Mouse (Mus musculus) small intestine, adult 2 months (tissue): ENCODE results near the gene Btf3l4. TPM values are rescaled to one million over a fixed set of nuclear protein-coding genes. Genes with fewer than 3 reads are reported as not detected.

Source experiments
- H3K27ac ChIP-seq: fragments of 200-500 bp; 2 replicates; pipeline ENCODE4 v1.5.1; 2012; ENCODE audit warnings: low read depth, low read length, control low read depth, inconsistent platforms; ENCODE audit not compliant: insufficient read depth
- H3K27me3 ChIP-seq: fragments of 200-500 bp; 2 replicates; pipeline ENCODE4 v1.6.1; 2012; ENCODE audit warnings: mild to moderate bottlenecking, moderate library complexity, low read length, inconsistent platforms; ENCODE audit not compliant: control insufficient read depth, insufficient read depth
- H3K36me3 ChIP-seq: fragments of 200-500 bp; 2 replicates; pipeline ENCODE4 v1.6.1; 2012; ENCODE audit warnings: mild to moderate bottlenecking, low read length, control low read depth, inconsistent platforms; ENCODE audit not compliant: control insufficient read depth, insufficient read depth
- H3K4me1 ChIP-seq: fragments of 200-500 bp; 2 replicates; pipeline ENCODE4 v1.6.1; 2012; ENCODE audit warnings: low read length, inconsistent platforms, mixed read lengths; ENCODE audit not compliant: control insufficient read depth, insufficient read depth, insufficient read length
- H3K4me3 ChIP-seq: fragments of 200-500 bp; 2 replicates; pipeline ENCODE4 v1.5.1; 2012; ENCODE audit warnings: low read depth, mild to moderate bottlenecking, control low read depth, inconsistent platforms, low read length, moderate library complexity
- CTCF ChIP-seq: fragments of 200-500 bp; IDR thresholded peaks from 2 replicates; pipeline ENCODE4 v1.5.1; 2012; ENCODE audit warnings: low read depth, mild to moderate bottlenecking, control low read depth, inconsistent platforms, low read length, moderate library complexity, mixed read lengths; ENCODE audit not compliant: insufficient replicate concordance, insufficient read length; ENCODE audit errors: extremely low read depth
- POLR2A ChIP-seq: fragments of 200-500 bp; IDR thresholded peaks from 2 replicates; pipeline ENCODE4 v1.6.1; 2012; ENCODE audit warnings: low read depth, mild to moderate bottlenecking, control low read depth, inconsistent platforms, low read length, moderate library complexity
- WGBS: fragments of 180-500 bp; shearing (Covaris S2); methylation state at CpG from one replicate; pipeline ENCODE4 v1.1.7; 2018; 5-methylcytosine and 5-hydroxymethylcytosine counted together
- polyA plus RNA-seq: library from polyadenylated mRNA; depleted of rRNA; stranded (reverse); fragments of >200 nt; gene quantifications from 2 replicates; pipeline ENCODE4 v1.2.3, GENCODE M21; 2012

Gene Btf3l4
- polyA plus RNA-seq, 1 experiment: 3.2 TPM

DNA sequence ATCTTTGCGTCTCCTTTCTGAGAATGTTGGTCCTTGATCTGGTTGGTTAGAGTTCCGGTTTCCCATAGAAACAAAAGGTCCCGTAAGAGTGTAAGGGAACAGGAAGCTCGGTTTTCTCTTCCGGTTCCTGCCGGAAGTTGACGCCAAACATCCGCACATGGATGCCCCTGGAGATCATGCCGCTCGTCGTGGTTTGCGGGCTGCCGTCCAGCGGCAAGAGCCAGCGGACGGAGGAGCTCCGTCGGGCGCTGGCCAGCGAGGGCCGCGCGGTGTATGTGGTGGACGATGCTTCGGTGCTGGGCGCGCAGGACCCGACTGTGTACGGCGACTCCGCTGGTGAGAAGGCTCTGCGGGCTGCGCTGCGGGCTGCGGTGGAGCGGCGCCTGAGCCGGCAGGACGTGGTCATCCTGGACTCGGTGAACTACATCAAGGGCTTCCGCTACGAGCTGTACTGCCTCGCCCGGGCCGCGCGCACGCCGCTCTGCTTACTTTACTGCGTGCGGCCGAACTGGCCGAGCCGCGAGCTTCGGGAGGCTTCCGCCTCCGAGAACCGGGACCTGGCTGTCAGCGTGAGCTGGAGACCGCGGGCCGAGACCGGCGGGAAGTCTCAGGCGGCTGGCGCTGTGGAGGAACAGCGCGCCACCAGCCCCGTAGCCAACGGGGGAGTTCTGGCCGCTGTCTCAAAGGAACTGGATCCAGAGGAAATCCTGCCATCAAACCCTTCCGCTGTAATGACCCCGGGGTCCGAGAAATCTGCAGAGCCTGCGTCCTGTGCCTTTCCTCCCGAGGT, 14.5 kb upstream of the Btf3l4 start, which contains the start of gene Kti12:
TSS of gene Kti12 (plus strand) at position 71 of the 790 bp plus-strand sequence.
- peaks cover 8% of the 10 kb centered on the region; the same call in 1 of the 2 replicates for H3K36me3 ChIP-seq
- H3K27me3 ChIP-seq: no peaks in the 10 kb centered on the region
- peak within 1 kb of the TSS; percentile 98 for H3K4me3 ChIP-seq
- TF ChIP-seq POLR2A: 0 out of 2 replicates have a peak, but pooled peaks have one; percentile 13
- no peak for TF ChIP-seq CTCF
- under 1% methylated on average over 77 of the region's 77 CpGs for WGBS
- peaks cover 8% of the 10 kb centered on the region; the same call in 1 of the 2 replicates for H3K4me1 ChIP-seq
- peak within 1 kb of the TSS; percentile 45 for H3K27ac ChIP-seq

- Histone ChIP-seq H3K36me3 (peaks cover 5% of the 10 kb centered on the region; the same call in 1 of the 2 replicates), H3K4me1 (peaks cover 8% of the 10 kb centered on the region; the same call in 1 of the 2 replicates), H3K27me3 (no peaks in the 10 kb centered on the region), H3K4me3 (no peak overlapping the region), H3K27ac (no peak overlapping the region)
- WGBS: 72% methylated on average over 5 of the region's 5 CpGs
- TF ChIP-seq POLR2A: no peak
- TF ChIP-seq CTCF: no peak
These were observed 12.6 kb upstream of the Btf3l4 start for GRCm38 (mm10) chr4:108845824-108846569.

DNA sequence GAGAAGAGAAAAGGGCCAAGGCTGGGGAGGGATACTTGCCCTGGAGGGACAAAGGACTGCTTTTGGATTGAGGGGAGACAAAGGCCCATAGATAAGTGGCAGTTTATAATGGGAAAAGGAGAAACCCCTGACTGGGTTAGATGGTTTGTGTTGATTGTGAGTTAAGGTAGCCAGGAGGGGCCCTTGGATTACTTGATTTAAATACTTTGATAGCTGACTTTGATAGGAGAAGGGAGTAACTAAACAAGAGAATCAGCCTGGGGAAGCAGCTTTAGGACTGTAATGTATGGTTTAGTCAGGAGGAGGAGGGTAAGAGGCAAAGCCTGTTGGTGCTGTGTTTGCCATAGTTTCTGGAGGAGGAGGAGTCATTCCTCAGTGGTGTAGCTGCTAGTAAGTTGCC, 9.9 kb upstream of the Btf3l4 start:
- Histone ChIP-seq H3K36me3 (no peaks in the 10 kb centered on the region), H3K4me3 (no peak overlapping the region), H3K4me1 (0 out of 2 replicates have a peak, but pooled peaks cover under 1% of the 10 kb centered on the region), H3K27me3 (no peaks in the 10 kb centered on the region), H3K27ac (no peak overlapping the region)
- TF ChIP-seq POLR2A (no peak), CTCF (no peak)

GRCm38 (mm10) chr4:108841920-108842578, 8.6 kb upstream of the Btf3l4 start:
- H3K27ac ChIP-seq: no peak overlapping the region
- H3K4me1 ChIP-seq: no peaks in the 10 kb centered on the region
- no peaks in the 10 kb centered on the region for H3K27me3 ChIP-seq
- WGBS: 28% methylated on average over 7 of the region's 7 CpGs
- H3K4me3 ChIP-seq: no peak overlapping the region
- H3K36me3 ChIP-seq: no peaks in the 10 kb centered on the region
- no peak for TF ChIP-seq CTCF

GRCm38 (mm10) chr4:108838031-108838430, 4.6 kb upstream of the Btf3l4 start:
- H3K4me3 ChIP-seq: no peak overlapping the region
- H3K27me3 ChIP-seq: no peaks in the 10 kb centered on the region
- TF ChIP-seq CTCF (no peak), POLR2A (no peak)
- H3K27ac ChIP-seq: no peak overlapping the region
- WGBS: 73% methylated on average over 4 of the region's 4 CpGs
- H3K4me1 ChIP-seq: peaks cover 7% of the 10 kb centered on the region; the same call in 1 of the 2 replicates
- H3K36me3 ChIP-seq: no peaks in the 10 kb centered on the region

GRCm38 (mm10) chr4:108835496-108835895, 2.1 kb upstream of the Btf3l4 start:
- no peaks in the 10 kb centered on the region for H3K27me3 ChIP-seq
- 35% methylated on average over 3 of the region's 3 CpGs for WGBS
- H3K4me3 ChIP-seq: 0 out of 2 replicates have a peak overlapping the region, but pooled peaks have one; percentile 13
- TF ChIP-seq CTCF: no peak
- no peak for TF ChIP-seq POLR2A
- H3K36me3 ChIP-seq: no peaks in the 10 kb centered on the region
- no peak overlapping the region for H3K27ac ChIP-seq
- H3K4me1 ChIP-seq: peaks cover 7% of the 10 kb centered on the region; the same call in 1 of the 2 replicates
